Mouse (Mus musculus): ENCODE results near the gene Sfr1. TPM values are rescaled to one million over a fixed set of nuclear protein-coding genes. Genes with fewer than 3 reads are reported as not detected.

Sfr1 gene
- polyA plus RNA-seq, 1 experiment from 2014 or later, result 384 TPM

Small RNAs within 50 kb of the gene (microRNA-seq; reads per million reads assigned to microRNA genes)
- not detected for gene Mir8090 (ENCODE audit: borderline number of aligned reads)

Other genes with a start within 250 kb of the Sfr1 start
- gene Stn1, start 194.2 kb upstream of the Sfr1 start, polyA plus RNA-seq (2014; fragmentation: Nextera tagmentation; extraction: Ambion mirVana), result 61.0 and 68.9 TPM in 2 replicates
- gene Slk, start 152.0 kb upstream of the Sfr1 start, polyA plus RNA-seq (2014; fragmentation: Nextera tagmentation; extraction: Ambion mirVana), result 10.9 and 14.3 TPM in 2 replicates
- gene Col17a1, start 39.6 kb upstream of the Sfr1 start, polyA plus RNA-seq (2014; fragmentation: Nextera tagmentation; extraction: Ambion mirVana), result 2.5 TPM in 2 replicates
- gene Gsto1, start 123.3 kb downstream of the Sfr1 start, polyA plus RNA-seq (2014; fragmentation: Nextera tagmentation; extraction: Ambion mirVana), result 183 and 196 TPM in 2 replicates
- 0.77 and 1.3 TPM in 2 replicates for gene Gsto2, start 133.9 kb downstream of the Sfr1 start, polyA plus RNA-seq (2014; fragmentation: Nextera tagmentation; extraction: Ambion mirVana)
- gene Cfap43, start 187.6 kb downstream of the Sfr1 start, polyA plus RNA-seq (2014; fragmentation: Nextera tagmentation; extraction: Ambion mirVana), result 0.06 TPM in 1 of 2 replicates, not detected in the other
- 10.4 and 12.3 TPM in 2 replicates for gene Itprip, start 187.6 kb downstream of the Sfr1 start, polyA plus RNA-seq (2014; fragmentation: Nextera tagmentation; extraction: Ambion mirVana)
- gene Cfap58, start 206.0 kb downstream of the Sfr1 start, polyA plus RNA-seq (2014; fragmentation: Nextera tagmentation; extraction: Ambion mirVana), result 0.10 TPM in 1 of 2 replicates, not detected in the other

Measured in embryonic facial prominence, embryonic 11.5 days (tissue).